Mouse (Mus musculus): ENCODE results near the gene Gm3543.
"Not testable (repeated sequence)": the region's sequence is repeated elsewhere in the genome, so short reads cannot be mapped to it uniquely, and the experiment has no call there.

Gm3543 gene

GRCm38 (mm10) chr14:41983225-41983624, at the start of gene Gm3543:
Gene Gm3543, minus strand, starts transcription at chr14:41983325.
- DNase-seq (ENCODE audit: low spot score), result not testable (repeated sequence)

- DNase-seq (ENCODE audit: low spot score), result not testable (repeated sequence)
These were observed 14.5 kb downstream of the Gm3543 start for GRCm38 (mm10) chr14:41968596-41968995.

GRCm38 (mm10) chr14:41967827-41968226, 15.3 kb downstream of the Gm3543 start, which contains the start of gene Gm6401:
Gene Gm6401, minus strand, starts transcription at chr14:41967927.
- not testable (repeated sequence) for DNase-seq (ENCODE audit: low spot score)

DNA sequence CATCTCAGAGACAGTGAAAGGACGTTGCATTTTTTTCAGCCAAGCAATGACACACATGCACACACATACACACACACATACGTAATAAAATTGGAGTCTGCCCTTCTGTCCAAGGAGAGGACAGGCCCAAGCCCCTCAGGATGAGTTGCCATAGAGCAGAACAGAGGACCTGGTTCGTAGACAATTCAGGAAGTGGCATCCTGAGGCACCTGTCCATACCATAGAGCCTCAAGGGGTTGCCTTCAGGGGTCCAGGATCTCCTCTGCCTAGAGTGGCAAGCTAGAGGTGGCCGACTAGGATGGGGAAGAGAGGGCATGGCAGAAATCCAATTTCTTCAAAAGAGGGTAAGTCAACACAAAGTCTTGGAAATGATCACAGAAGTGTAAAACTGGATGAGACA, 19.0 kb downstream of the Gm3543 start:
- not testable (repeated sequence) for DNase-seq (ENCODE audit: low spot score)

- DNase-seq (ENCODE audit: low spot score), result not testable (repeated sequence)
These were observed 39.4 kb downstream of the Gm3543 start, which contains the start of gene 1700024B05Rik for GRCm38 (mm10) chr14:41943695-41944094. Gene 1700024B05Rik, plus strand, starts transcription at chr14:41943995.
